Mouse (Mus musculus) c-Kit-positive CD71-positive TER-119-positive erythroid progenitor cells, embryonic 14.5 days (primary cell): ENCODE results near the gene Tesk1.

Source experiments
- DNase-seq: peaks from one replicate; pipeline ENCODE4 v3.0.0-alpha.2; 2013; ENCODE audit warnings: low spot score

Gene Tesk1

DNA sequence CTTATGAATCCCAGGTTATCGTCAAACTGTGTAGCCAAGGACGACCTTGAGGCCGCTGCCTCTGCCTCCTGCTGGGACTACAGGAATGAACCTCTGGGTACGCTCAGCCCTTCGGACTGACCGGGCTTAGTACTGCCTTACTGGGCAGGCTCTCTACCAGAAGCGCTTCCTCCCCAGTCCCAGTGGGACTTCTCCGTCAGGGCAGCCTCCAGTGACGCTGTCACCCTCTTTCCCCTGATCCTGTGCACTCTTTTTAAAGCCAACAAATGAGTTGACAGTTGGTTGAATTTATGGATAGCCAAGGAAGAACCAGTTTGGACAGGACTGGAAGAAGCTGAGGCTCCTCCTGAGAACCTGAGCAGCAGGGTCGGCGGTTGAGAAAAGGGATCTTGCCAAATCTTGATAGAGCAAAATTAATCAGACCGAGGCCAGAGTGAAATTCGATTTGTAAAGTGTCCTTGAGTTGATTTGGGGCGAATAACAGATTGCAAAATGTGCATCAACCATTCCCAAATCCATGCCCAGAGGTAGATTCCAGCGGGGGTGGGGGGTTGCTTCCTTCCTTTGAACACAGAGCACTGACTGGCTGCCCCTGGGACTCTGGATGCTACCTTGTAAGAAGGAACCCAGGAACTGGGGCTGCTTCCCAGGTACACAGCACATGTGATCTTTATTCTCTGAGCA, 22.6 kb upstream of the Tesk1 start:
- DNase-seq: no peak

GRCm38 (mm10) chr4:43419801-43420281, 21.9 kb upstream of the Tesk1 start:
- no peak for DNase-seq

GRCm38 (mm10) chr4:43420305-43420704, 21.4 kb upstream of the Tesk1 start:
- DNase-seq: peak; percentile 78

DNA sequence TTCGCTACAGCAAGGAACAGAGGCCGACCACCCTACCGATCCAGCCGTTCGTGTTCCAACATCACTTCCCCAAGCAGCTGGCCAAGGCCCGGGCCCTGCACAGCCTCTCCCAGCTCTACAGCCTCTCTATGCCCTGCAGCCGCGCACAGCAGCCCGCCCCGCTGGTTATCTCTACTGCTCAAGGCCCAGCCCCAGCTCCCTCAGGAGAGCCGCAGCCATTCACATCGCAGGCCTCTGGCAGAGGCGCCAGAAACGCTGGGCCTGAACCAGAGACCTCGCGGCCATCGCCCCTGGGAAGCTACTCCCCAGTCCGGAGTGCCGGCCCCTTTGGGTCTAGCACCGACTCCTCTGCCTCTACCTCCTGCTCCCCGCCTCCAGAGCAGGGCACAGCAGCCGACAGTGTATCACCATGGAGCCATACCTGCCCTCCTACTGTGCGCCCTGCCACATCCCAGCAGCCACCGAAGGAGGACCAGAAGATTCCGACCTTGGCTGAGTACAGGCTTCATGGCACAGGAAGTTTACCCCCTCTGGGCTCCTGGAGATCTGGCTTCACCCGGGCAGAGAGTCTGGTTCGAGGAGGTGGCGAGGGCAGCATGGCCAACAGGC, 20.0 kb upstream of the Tesk1 start:
- no peak for DNase-seq

- DNase-seq: no peak
These were observed 18.3 kb upstream of the Tesk1 start for GRCm38 (mm10) chr4:43423267-43423934.

DNA sequence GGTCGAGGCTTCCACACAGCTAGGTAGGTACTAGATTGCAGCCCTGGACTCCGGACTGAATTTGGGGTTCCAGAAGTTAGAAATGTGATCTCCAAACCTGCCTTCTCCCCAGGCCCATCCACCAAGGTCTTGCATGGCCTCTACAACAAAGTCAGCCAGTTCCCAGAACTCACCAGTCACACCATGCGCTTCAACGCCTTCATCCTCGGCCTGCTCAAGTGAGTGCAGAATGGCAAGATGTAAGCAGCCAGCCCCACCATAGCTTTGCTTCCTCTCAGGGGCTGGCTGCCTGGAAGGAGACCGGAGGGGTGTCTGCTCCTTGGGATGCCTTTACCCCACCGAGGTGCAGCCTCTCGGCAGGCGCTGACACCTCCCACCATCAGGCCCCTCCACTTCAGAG, 17.7 kb upstream of the Tesk1 start:
- DNase-seq: no peak

DNA sequence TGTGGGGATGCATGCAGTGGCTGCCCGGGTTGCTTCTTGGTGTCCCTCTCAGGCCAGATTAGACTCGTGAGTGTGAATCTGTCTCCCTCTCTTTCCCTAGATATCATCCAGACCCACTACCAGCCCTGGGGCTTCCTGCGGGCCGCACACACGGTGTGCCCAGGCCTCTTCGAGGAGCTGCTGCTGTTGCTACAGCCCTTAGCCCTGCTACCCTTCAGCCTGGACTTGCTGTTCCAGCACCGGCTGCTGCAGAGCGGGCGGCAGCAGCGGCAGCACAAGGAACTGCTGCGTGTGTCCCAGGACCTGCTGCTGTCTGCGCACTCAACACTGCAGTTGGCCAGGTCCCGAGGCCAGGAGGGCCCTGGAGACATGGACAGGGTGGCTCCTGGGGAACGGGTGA, 16.5 kb upstream of the Tesk1 start:
- DNase-seq: no peak

DNA sequence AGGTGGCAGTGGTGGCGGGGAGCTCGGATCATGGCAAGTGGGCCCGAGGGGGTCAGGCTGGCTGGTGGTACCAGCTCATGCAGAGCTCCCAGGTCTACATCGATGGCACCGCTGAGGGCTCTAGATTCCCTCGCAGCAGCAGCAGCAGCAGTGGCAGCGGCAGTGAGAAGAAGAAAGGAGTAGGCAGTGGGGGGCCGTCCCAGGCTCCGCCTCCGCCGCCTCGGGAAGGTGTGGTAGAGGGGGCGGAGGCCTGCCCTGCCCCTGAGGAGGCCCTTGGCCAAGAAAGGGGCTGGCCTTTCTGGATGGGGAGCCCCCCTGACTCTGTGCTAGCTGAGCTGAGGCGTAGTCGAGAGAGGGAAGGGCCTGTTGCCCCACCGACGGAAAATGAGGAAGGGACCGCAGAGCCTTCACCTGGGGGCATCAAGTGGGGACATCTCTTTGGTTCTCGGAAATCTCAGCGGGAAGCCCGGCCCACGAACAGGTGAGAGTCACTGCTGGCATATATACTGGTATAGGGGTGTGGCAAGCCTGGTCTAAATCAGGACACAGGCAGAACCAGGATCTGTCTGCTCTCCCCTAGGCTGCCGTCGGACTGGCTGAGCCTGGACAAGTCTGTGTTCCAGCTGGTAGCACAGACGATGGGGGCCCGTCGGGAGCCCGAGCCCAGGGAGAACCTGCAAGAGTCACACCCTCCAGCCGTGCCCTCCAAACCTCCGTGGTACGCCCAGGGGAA, 15.9 kb upstream of the Tesk1 start:
- DNase-seq: no peak

DNA sequence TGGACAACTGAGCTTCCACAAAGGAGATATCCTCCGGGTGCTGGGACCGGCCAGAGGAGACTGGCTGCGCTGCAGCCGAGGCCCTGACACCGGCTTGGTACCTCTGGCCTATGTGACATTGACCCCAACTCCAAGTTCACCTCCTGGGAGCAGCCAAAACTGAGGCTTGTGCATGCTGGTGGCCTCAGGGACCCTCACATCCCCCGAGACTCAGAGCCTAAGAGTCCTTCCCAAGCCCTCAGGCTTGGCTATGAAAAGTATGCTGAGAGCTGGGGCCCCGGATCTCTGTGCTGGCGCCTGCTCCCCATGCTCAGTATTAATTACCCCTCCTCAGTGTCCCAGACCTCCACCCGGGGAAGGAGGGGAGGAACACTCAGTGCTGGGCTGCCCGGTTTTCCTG, 15.3 kb upstream of the Tesk1 start:
- DNase-seq: no peak

DNA sequence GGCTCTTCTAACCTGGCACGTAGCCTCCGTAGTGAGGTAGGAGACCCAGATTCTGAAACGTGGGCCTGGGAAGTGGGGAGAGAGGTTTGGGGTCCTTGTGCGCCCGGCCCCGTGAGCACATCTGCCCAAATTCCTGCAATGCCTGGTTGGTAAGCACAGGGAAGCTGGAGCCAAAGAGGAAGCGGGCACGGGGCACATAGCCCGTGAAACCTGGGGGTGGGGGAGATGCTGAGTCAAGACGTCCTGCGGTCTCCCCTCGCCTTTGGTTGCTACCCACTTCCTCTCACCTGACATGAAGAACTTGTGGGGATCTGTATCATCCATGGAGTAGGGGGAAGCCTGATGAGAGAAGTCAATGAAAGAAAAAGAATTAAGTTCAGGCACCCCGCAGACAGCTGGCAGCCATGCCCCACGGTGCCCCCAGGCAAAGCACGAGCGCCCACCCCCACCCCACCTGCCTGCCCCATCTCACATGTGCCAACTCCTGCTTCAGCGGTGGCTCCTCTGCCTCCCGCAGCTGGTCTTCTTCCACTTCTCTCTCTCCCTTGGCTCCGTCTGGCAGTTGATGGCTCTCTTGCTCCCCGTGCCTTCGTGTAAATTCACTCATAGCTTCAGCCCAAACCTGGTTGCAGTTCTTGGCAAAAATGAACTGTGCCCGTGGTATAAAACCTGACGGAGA, 14.1 kb upstream of the Tesk1 start:
- no peak for DNase-seq

GRCm38 (mm10) chr4:43428180-43428861, 13.4 kb upstream of the Tesk1 start:
- DNase-seq: no peak

DNA sequence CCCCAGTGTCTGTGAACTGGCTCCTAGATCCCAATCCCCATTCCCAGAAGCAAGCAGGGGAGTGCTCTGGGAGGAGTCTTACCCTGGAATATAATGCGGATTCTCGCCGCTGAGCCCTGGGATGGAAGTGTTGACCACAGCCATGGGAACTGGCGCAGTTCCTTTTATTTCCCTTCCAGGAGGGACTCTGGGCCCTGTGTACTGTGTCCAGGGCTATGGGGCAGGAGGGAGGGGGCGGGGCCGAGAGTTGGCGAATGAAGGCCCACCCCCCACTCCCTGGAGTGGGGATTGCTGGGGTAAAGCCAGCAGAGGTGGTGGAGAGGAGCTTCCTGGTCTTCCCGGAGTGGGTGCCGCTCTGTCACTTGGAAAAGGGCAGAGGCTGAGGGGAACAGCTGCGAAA, 12.8 kb upstream of the Tesk1 start, which contains the start of gene Fam166b:
Gene Fam166b, minus strand, starts transcription at position 189 of the 400 bp plus-strand sequence.
- DNase-seq: no peak

DNA sequence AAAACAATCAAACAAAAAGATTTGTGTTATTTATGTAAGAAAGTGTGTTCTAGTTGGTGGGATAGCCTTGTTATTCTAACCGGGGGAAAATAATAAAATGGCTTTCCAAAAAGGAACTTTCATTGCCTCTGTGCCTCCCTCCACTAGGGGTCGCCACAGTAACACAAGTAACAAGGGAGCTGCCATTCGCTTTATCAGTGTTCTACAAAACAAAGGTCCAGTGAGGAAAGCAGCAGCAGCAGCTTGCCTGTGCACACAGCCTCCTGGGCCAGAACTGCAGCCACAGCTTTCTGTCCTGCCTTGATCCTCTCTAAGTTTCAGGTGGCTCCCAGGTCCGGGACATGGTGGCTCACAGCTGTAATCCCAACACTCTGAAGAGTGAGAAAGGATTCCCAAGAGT, 10.0 kb upstream of the Tesk1 start:
- DNase-seq: peak; percentile 87

DNA sequence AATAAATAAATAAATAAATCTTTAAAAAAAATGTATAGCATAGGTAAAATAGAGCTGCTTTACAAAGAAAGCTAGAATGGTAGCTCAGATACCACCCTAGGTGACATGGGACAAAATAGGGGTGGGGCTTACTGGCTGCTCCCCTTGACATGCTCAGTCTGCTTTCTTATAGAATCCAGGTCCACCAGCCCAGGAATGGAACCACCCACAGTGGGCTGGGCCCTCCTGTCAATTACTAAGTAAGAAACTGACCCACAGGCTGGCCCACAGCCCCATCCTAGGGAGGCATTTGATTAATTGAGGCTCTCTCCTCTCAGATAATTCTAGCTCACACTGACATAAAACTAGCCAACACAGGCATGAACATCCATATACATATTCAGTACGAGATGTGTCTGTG, 8.9 kb upstream of the Tesk1 start:
- DNase-seq: peak; percentile 57

DNA sequence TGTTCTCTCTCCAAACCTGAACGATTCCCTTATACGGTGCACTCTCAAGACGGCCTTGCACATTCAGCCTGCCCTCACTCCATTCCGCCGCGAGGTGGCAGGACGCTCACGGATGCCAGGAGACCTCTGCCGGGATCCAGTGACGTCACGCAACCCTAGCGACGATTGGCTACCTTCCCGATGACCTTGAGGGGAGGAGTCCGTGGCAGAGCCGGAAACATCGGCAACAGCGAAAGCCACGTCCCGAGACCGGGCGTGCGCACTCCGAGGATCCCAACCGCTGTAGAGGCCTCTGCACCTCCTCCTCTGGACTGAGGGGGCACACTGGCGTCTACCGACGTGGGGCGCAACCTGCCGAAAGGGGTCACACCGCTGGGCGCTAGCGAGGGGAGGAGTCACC, 305 bp downstream of the Tesk1 start:
- DNase-seq: peak; percentile 99

DNA sequence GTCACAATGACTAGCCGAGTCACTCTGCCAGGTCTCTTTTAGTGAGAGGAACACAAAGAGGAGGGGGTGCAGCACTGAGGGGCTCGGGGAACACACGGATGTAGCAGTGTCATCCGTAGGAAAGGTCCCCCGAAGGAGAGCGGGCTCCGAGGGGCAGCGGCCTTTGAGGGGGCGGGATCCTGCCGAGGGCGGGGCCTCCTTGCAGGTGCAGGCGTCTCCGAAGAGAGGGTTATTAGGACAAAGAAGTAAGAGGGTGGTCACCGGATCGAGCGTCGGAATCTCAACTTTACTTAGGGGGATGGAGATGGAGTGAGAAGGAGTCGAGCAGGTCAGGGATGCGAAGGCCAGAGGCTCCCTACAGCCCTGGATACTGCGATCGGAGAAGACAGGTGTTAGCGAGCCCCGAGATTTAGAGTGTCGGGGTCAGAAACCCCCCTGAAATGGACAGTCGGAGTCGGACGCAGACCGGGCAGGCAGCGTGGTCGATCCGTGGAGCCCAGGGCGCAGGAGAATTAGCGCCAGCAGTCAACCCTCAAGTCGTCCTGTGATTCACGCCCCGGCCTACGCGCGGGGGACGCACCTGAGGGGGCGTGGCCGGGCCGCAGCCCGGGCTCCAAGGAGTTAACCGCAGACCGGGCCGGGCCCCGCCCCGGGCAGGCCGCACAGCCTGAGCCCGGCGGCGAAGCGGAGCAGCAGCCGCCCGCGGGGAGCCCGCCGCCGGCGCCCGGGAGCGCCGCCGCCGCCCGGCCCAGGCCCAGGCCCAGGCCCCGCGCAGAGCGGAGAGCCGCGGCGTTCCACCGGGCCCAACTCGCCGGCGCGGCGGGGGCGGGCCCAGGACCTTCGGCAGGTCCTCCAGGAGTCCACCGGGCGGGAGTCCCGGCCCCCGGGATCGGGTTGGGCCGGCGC, 970 bp downstream of the Tesk1 start:
- DNase-seq: peak; percentile 64

- no peak for DNase-seq
These were observed 1.8 kb downstream of the Tesk1 start for GRCm38 (mm10) chr4:43443511-43443910.

GRCm38 (mm10) chr4:43447251-43447650, 5.5 kb downstream of the Tesk1 start:
- no peak for DNase-seq

DNA sequence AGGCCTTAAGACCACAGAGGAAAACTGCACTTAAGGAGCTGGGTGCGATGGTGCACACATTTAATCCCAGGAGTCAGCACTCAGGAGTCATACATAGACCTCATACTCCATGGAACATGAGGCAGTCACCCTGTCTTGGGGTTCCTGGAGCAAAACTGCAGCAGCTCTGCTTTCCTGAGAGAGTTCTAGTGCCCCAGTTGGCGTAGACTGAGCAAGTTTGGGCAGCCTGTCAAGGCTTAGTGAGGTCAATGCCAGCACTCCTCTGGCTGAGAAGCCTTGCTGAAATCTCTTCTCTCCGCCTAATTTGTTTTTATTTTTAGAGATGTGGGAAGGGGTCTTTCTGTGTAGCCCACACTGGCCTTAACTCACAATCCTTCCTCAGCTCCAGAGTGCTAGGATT, 6.8 kb downstream of the Tesk1 start:
- no peak for DNase-seq

DNA sequence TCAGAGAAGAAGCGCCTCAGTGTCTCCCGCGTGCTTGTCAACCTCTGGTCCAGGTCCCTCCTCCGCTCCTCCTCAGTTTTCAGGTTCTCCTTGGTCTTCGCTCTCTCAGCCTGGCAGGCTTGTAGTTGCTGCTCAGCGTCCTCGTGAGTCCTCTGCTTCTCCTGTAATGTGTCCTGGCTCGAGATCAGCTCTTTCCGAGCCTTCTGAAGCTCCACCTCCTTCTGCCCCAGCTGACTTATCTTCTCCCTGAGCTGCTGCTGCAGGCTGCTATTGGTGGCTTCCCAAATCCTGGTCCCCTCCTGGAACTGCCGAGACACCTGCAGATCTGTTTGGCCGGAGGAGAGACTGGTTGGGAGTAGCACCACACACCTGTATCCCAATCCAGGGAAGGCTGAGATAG, 10.6 kb downstream of the Tesk1 start:
- no peak for DNase-seq
